Mouse (Mus musculus): ENCODE measurements around the gene Olfr606.
"Not testable (repeated sequence)": the region's sequence is repeated elsewhere in the genome, so short reads cannot be mapped to it uniquely, and the experiment has no call there.

Gene Olfr606

DNA sequence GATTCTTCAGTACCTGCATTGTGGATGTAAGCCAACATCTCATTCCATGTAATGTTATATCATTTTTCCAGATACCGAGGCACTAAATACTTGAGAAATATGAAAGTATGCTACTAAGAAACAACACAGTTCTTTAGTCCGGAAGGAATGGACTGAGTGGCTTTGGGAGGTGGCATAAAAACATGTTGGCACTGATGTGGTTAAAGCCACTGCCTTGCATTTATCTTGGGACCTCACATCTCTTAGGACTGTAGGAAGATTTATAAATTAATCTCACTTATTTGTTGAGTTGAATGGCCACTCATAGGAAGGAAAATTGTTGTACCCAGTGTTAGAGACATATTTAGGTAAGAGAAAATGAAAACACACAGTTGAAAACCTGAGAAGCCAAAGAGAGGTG is at the start of gene Olfr606:
TSS of gene Olfr606 (plus strand) at position 301 of the 400 bp plus-strand sequence.
- no peak for DNase-seq

DNA sequence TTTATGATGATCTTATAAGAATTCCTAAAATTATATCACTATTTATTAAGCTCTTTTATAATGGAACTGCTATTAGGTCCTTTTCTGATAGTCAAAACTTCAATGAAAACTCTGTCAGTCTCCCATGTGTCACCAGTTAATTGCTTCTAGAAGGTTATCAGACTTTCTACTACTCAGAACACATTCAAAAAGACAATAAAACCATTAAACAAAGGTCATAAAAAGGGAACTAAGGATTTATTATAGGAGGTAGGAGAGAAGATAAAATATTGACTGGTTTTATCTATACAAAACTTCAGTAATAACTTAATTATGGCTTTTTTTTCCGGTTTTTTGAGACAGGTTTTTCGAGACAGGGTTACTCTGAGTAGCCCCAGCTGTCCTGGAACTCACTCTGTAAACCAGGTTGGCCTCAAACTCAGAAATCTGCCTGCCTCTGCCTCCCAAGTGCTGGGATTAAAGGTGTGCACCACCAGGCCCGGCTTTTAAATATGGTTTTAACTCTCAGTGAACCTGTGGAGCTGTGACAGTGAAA is 42.3 kb upstream of the Olfr606 start:
- DNase-seq = not testable (repeated sequence)

- not testable (repeated sequence) for DNase-seq
Measured at GRCm38 (mm10) chr7:103414772-103415171, 34.1 kb upstream of the Olfr606 start, which contains the start of gene Usp17lc. Gene Usp17lc (plus strand): TSS chr7:103415072.

- no peak for DNase-seq
Measured at GRCm38 (mm10) chr7:103445339-103445738, 3.5 kb upstream of the Olfr606 start, which contains the start of gene Olfr605. Gene Olfr605 (minus strand): TSS chr7:103445439.

DNA sequence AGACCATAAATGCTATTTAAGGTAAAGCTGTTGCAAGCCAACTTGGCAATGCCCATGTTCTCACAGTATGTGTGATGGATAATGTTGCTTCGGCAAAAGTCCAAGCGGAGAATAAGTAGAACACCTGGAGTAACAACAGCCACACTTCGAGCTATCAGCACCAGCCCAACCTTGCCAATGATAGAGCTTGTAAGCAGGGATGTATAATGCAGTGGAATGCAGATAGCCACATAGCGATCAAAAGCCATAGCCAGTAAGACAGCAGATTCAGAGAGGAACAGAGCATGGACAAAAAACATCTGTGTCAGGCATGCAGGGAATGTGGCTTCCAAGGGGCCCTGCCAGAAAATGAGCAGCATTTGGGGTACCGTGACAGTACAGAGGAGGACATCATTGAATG is 11.7 kb downstream of the Olfr606 start:
- no peak for DNase-seq

DNA sequence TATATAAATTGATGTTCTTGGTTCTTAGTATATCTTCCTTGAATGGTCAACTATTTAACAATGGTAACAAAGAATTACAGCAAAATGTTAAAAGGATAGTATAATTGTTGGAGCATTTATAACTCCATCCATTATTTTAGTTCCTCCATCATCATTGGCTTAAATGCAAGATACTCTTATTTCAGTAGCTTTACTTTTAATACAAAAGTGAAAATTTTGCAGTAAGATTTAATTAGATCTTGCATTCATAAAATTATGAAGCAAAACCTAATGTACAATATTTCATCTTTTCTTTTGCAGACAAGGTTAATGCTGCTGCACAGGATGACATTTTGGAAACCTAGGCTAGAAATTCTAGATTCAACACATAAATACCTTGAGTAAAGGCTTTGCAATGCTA is 20.7 kb downstream of the Olfr606 start, which contains the start of gene Olfr608:
TSS of gene Olfr608 (plus strand) at position 301 of the 400 bp plus-strand sequence.
- DNase-seq = no peak

DNA sequence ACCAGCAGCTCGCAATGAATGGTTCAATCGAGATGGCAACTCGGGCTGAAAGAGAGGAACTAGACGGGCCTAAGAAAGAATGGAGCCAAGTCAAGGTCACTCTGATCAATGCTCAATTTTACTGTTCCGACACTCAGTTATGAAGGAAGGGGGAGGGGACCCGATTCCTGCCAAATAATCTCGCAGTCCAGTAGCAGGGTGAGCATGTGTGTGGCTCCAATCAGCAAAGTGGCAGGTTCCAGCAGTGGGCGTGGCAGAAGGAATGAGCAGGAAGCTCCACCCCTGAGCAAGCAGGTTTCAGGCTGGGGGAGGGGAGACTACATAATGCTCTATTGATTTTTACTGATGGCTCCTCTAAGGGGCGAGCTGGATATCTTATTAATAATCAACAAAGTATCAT is 28.3 kb downstream of the Olfr606 start:
- DNase-seq = not testable (repeated sequence)

DNA sequence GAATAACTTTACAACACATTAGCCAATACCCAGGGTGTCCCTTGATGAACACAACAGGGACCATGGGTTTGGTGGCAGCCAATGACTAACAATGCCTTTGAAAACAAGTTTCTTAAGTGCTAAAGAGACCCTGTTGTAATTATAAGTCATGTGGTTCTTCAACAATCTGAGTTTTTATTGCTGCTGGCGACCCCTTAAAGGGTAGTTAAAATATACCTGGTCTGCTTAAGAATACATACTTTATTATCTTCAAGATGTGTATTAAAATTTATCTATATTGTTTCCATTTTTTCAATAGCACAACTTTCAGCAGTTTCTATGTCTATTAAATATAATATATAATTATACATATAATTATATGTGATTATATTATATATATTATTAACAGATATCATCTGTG is 49.1 kb downstream of the Olfr606 start, which contains the start of gene Olfr609:
TSS of gene Olfr609 (minus strand) at position 101 of the 400 bp plus-strand sequence.
- DNase-seq = no peak
